Mouse (Mus musculus) ES-E14 (cell line): ENCODE measurements at regions not wholly inside any gene's neighbourhood (a gene's known extent, or its start where the extent isn't known, plus 50 kb on each side); places are given as distances from the start of the nearest gene placed in this dataset.

Experiments
- CHD2 ChIP-seq: IDR thresholded peaks from 2 replicates; pipeline ENCODE4 v1.6.1; 2014; ENCODE audit warnings: mild to moderate bottlenecking, low read depth, low read length, inconsistent platforms
- HCFC1 ChIP-seq: IDR thresholded peaks from 2 replicates; pipeline ENCODE4 v1.6.1; 2012; ENCODE audit warnings: low read length, inconsistent platforms, borderline replicate concordance; ENCODE audit not compliant: insufficient read depth
- MAFK ChIP-seq: IDR thresholded peaks from 2 replicates; pipeline ENCODE4 v1.6.1; 2014; ENCODE audit warnings: mild to moderate bottlenecking, low read depth, low read length, inconsistent platforms; ENCODE audit not compliant: insufficient read depth
- ZC3H11A ChIP-seq: IDR thresholded peaks from 2 replicates; pipeline ENCODE4 v1.6.1; 2012; ENCODE audit warnings: low read depth, mild to moderate bottlenecking, inconsistent platforms, low read length, borderline replicate concordance
- ZNF384 ChIP-seq: IDR thresholded peaks from 2 replicates; pipeline ENCODE4 v1.6.1; 2012; ENCODE audit warnings: low read depth, low read length, inconsistent platforms

- no peak for TF ChIP-seq MAFK
- no peak for TF ChIP-seq ZC3H11A
- TF ChIP-seq ZNF384 = no peak
- TF ChIP-seq CHD2 = no peak
- no peak for TF ChIP-seq HCFC1
Measured at GRCm38 (mm10) chr3:148446845-148447244, 543.5 kb downstream of the Adgrl2 start.
